Mouse (Mus musculus) forebrain, embryonic 16.5 days (tissue): ENCODE measurements around the gene Apoa1. TPM values are rescaled to one million over a fixed set of nuclear protein-coding genes. Genes with fewer than 3 reads are reported as not detected.
A peak's percentile ranks its signal among the peaks of the same experiment; 100 is the strongest.

Source experiments
- ATAC-seq: fragments of 200-750 bp; cut with Nextera tagmentation; 2 replicates; pipeline ENCODE4 v1.8.0; 2017; ENCODE audit warnings: mild to moderate bottlenecking, moderate library complexity
- H3K27ac ChIP-seq: fragments of 300-500 bp; sonication (generic); 2 replicates; pipeline ENCODE4 v1.5.1; 2014; ENCODE audit warnings: low read length, control low read depth
- H3K27me3 ChIP-seq: fragments of 300-500 bp; sonication (generic); replicated peaks from 2 replicates; pipeline ENCODE4 v1.6.1; 2014; ENCODE audit warnings: low read length; ENCODE audit not compliant: control insufficient read depth, insufficient read depth
- H3K36me3 ChIP-seq: fragments of 300-500 bp; sonication (generic); 2 replicates; pipeline ENCODE4 v1.6.1; 2014; ENCODE audit not compliant: control insufficient read depth, insufficient read depth
- H3K4me1 ChIP-seq: fragments of 300-500 bp; sonication (generic); replicated peaks from 2 replicates; pipeline ENCODE4 v1.6.1; 2014; ENCODE audit warnings: low read length; ENCODE audit not compliant: control insufficient read depth, insufficient read depth
- H3K4me2 ChIP-seq: fragments of 300-500 bp; sonication (generic); 2 replicates; pipeline ENCODE4 v1.6.1; 2014; ENCODE audit warnings: mild to moderate bottlenecking, low read length, control low read depth
- H3K4me3 ChIP-seq: fragments of 300-500 bp; sonication (generic); replicated peaks from 2 replicates; pipeline ENCODE4 v1.5.1; 2014; ENCODE audit warnings: mild to moderate bottlenecking, low read length, control low read depth
- H3K9ac ChIP-seq: fragments of 300-500 bp; sonication (generic); replicated peaks from 2 replicates; pipeline ENCODE4 v1.6.1; 2014; ENCODE audit warnings: low read depth, low read length, control low read depth
- H3K9me3 ChIP-seq: fragments of 300-500 bp; sonication (generic); 2 replicates; pipeline ENCODE4 v1.6.1; 2016; ENCODE audit warnings: low read length; ENCODE audit not compliant: control insufficient read depth
- WGBS: fragments of 180-500 bp; shearing (Covaris S2); extraction: QIAGEN DNeasy Blood & Tissue Kit; methylation state at CpG from one replicate; pipeline ENCODE4 v1.1.7; 2014; 5-methylcytosine and 5-hydroxymethylcytosine counted together
- polyA plus RNA-seq: library from polyadenylated mRNA; unstranded; fragments of >200 nt; fragmentation: Nextera tagmentation; extraction: Ambion mirVana; gene quantifications from 2 replicates; pipeline ENCODE4 v1.2.1, GENCODE M21; 2015

Gene Apoa1
- polyA plus RNA-seq, 1 experiment from 2014 or later: 1.5 TPM

GRCm38 (mm10) chr9:46224945-46225660 is 3.3 kb upstream of the Apoa1 start:
- no peak for ATAC-seq
- H3K4me2 ChIP-seq: no peak overlapping the region
- H3K4me1 ChIP-seq: peaks cover under 1% of the 10 kb centered on the region; the same call in 1 of the 2 replicates
- 0 out of 2 replicates have a peak, but pooled peaks cover 2% of the 10 kb centered on the region for H3K27me3 ChIP-seq
- H3K4me3 ChIP-seq: no peak overlapping the region
- H3K27ac ChIP-seq: no peak overlapping the region
- peaks cover 14% of the 10 kb centered on the region for H3K36me3 ChIP-seq
- WGBS: 64% methylated on average over 5 of the region's 5 CpGs
- no peaks in the 10 kb centered on the region for H3K9me3 ChIP-seq
- H3K9ac ChIP-seq: no peak overlapping the region

- H3K4me3 ChIP-seq: no peak overlapping the region
- peaks cover 6% of the 10 kb centered on the region; the same call in 1 of the 2 replicates for H3K4me1 ChIP-seq
- H3K36me3 ChIP-seq: 0 out of 2 replicates have a peak, but pooled peaks cover 3% of the 10 kb centered on the region
- no peak for ATAC-seq
- no peaks in the 10 kb centered on the region for H3K9me3 ChIP-seq
- WGBS: 90% methylated on average over 3 of the region's 3 CpGs
- no peak overlapping the region for H3K9ac ChIP-seq
- 0 out of 2 replicates have a peak, but pooled peaks cover 2% of the 10 kb centered on the region for H3K27me3 ChIP-seq
- no peak overlapping the region for H3K4me2 ChIP-seq
- H3K27ac ChIP-seq: no peak overlapping the region
These were observed 1.2 kb upstream of the Apoa1 start for GRCm38 (mm10) chr9:46227064-46227614.

GRCm38 (mm10) chr9:46229573-46230449 is 1.4 kb downstream of the Apoa1 start:
- Histone ChIP-seq H3K4me1 (peaks cover 6% of the 10 kb centered on the region; the same call in 1 of the 2 replicates), H3K27me3 (0 out of 2 replicates have a peak, but pooled peaks cover 2% of the 10 kb centered on the region), H3K9ac (peak overlapping the region; percentile 61), H3K36me3 (no peaks in the 10 kb centered on the region), H3K4me2 (peak overlapping the region; percentile 73), H3K27ac (no peak overlapping the region), H3K4me3 (peak overlapping the region; percentile 48), H3K9me3 (no peaks in the 10 kb centered on the region)
- 14% methylated on average over 37 of the region's 37 CpGs for WGBS
- ATAC-seq: peak; percentile 98

- Histone ChIP-seq H3K27ac (no peak overlapping the region), H3K4me1 (peaks cover 6% of the 10 kb centered on the region; the same call in 1 of the 2 replicates), H3K4me2 (peak overlapping the region; percentile 73), H3K27me3 (0 out of 2 replicates have a peak, but pooled peaks cover 2% of the 10 kb centered on the region), H3K36me3 (no peaks in the 10 kb centered on the region), H3K9me3 (no peaks in the 10 kb centered on the region), H3K4me3 (peak overlapping the region; percentile 48), H3K9ac (peak overlapping the region; percentile 61)
- peak; percentile 37 for ATAC-seq
- 17% methylated on average over 13 of the region's 13 CpGs for WGBS
These were observed 2.1 kb downstream of the Apoa1 start for GRCm38 (mm10) chr9:46230450-46230975.

DNA sequence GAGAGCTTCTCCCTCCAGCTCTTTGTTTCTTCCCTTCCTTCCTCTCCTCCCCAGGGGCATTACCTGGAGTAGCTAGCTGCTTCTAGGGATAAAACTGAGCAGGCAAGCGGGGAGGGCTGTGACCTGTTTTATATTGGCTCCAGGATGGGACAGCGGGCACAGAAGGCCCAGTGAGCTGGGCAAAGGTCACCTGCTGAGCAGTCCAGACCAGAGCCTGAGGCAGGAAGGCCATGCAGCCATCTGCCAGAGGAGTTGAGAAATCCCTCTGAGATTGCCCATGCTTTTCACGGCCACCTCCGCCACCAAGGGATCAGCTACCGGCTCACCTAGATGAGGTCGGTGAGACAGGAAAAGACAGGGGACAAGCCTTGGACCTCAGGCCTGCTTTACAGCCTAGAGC is 6.8 kb downstream of the Apoa1 start:
- no peak overlapping the region for H3K4me3 ChIP-seq
- H3K4me2 ChIP-seq: no peak overlapping the region
- no peak overlapping the region for H3K9ac ChIP-seq
- H3K4me1 ChIP-seq: peaks cover 5% of the 10 kb centered on the region; the same call in 1 of the 2 replicates
- H3K27ac ChIP-seq: no peak overlapping the region
- H3K9me3 ChIP-seq: no peaks in the 10 kb centered on the region
- H3K27me3 ChIP-seq: no peaks in the 10 kb centered on the region
- no peak for ATAC-seq
- 91% methylated on average over 6 of the region's 6 CpGs for WGBS
- H3K36me3 ChIP-seq: no peaks in the 10 kb centered on the region

DNA sequence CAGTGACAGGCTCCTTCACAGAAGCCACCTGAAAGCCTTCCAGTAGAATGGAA is 7.0 kb downstream of the Apoa1 start, which contains the start of gene Apoc3:
TSS of gene Apoc3 (minus strand) at position 41 of the 53 bp plus-strand sequence.
- H3K36me3 ChIP-seq: no peaks in the 10 kb centered on the region
- H3K27me3 ChIP-seq: no peaks in the 10 kb centered on the region
- no peak within 1 kb of the TSS for H3K4me3 ChIP-seq
- no peaks in the 10 kb centered on the region for H3K9me3 ChIP-seq
- no peak within 1 kb of the TSS for H3K27ac ChIP-seq
- no peak within 1 kb of the TSS for H3K4me2 ChIP-seq
- no peak within 1 kb of the TSS for H3K9ac ChIP-seq
- peaks cover 3% of the 10 kb centered on the region; the same call in 1 of the 2 replicates for H3K4me1 ChIP-seq
- ATAC-seq: no peak

DNA sequence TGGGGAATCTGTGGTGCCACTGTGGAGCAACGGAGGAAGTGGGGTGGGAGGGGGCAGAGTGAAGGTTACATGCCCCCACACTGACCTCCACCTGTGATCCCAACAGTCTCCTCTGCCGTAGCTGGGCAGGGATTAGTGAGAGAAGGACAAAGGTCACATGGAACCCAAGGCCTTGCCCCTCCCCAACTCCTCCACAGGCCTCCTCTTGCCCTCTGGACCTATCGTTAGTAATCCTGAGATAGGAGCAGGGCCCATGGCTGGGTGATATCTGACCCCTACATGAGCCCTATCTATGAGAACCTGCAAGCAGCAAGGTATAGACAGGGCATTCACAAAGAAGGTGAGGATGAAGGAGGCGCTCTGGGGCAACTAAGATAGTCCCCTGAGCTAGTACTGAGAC is 7.3 kb downstream of the Apoa1 start:
- H3K4me3 ChIP-seq: no peak overlapping the region
- no peak overlapping the region for H3K4me2 ChIP-seq
- H3K27ac ChIP-seq: no peak overlapping the region
- ATAC-seq: no peak
- peaks cover under 1% of the 10 kb centered on the region; the same call in 1 of the 2 replicates for H3K4me1 ChIP-seq
- no peaks in the 10 kb centered on the region for H3K36me3 ChIP-seq
- 63% methylated on average over 4 of the region's 4 CpGs for WGBS
- no peaks in the 10 kb centered on the region for H3K27me3 ChIP-seq
- H3K9ac ChIP-seq: no peak overlapping the region
- no peaks in the 10 kb centered on the region for H3K9me3 ChIP-seq

DNA sequence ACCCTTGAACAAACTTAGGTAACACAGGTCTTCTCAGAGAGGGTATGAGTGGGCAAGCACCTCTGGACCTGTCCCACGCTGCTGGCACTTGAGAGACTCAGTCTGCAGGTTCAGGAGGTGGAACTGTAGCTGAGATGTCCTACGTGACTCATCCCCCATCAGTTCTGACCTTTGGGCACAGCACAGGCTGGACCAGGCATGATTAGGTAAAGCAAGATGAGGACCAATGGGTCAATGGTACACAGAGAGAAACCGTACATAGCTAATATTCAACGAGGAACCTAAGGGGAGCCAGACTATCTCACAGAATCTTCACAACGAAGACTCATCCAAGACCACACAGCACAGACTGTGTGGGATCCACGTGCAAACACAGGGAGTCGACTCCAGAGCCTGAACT is 10.5 kb downstream of the Apoa1 start:
- no peak overlapping the region for H3K9ac ChIP-seq
- no peak for ATAC-seq
- no peak overlapping the region for H3K4me2 ChIP-seq
- H3K27me3 ChIP-seq: no peaks in the 10 kb centered on the region
- H3K4me3 ChIP-seq: no peak overlapping the region
- no peak overlapping the region for H3K27ac ChIP-seq
- no peaks in the 10 kb centered on the region for H3K4me1 ChIP-seq
- H3K36me3 ChIP-seq: no peaks in the 10 kb centered on the region
- H3K9me3 ChIP-seq: no peaks in the 10 kb centered on the region
- 89% methylated on average over 7 of the region's 7 CpGs for WGBS

DNA sequence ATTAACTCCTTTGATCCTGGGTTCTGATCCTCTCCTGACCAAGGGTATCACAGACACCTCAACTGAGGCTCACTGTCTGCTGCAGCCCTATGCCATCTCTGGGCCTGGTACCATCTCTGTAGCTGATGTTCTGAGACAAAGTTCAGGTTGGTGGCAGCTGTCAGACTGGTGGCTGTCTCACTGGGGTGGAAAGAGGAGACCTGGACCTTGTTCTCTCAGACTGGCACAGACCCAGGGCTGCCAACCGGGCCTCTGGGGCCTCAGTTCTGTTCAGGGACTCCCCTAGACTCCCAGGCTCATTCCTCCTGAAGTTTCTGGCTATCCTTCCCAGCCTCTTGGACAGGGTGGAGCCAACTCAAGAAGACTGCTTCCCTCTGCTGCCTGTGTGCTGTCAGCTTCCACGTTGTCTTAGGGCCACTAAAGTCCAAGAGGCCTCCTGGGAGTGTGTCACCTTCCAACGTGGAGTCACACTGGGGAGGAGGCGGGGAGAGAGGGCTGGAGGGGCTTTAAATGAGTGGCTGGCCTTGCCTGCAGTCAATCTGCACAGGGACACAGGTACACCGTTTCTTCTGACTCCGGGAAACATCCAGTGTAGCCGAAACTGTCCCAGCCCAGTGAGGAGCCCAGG is 12.3 kb downstream of the Apoa1 start, which contains the start of gene Apoa4:
TSS of gene Apoa4 (plus strand) at position 171 of the 628 bp plus-strand sequence.
- H3K4me1 ChIP-seq: no peaks in the 10 kb centered on the region
- ATAC-seq: no peak
- 65% methylated on average over 7 of the region's 7 CpGs for WGBS
- H3K9ac ChIP-seq: no peak within 1 kb of the TSS
- no peaks in the 10 kb centered on the region for H3K36me3 ChIP-seq
- H3K27ac ChIP-seq: no peak within 1 kb of the TSS
- H3K27me3 ChIP-seq: no peaks in the 10 kb centered on the region
- no peaks in the 10 kb centered on the region for H3K9me3 ChIP-seq
- H3K4me3 ChIP-seq: no peak within 1 kb of the TSS
- H3K4me2 ChIP-seq: no peak within 1 kb of the TSS
